Mouse (Mus musculus): Measurements from ENCODE around the gene Arid1a.
A peak's percentile ranks its signal among the peaks of the same experiment; 100 is the strongest.

The Arid1a gene

GRCm38 (mm10) chr4:133756514-133757268, at the start of gene Arid1a:
Arid1a (minus strand) TSS chr4:133756769.
- DNase-seq (ENCODE audit: extremely low spot score, low spot score), result peak; percentile 94

- no peak for DNase-seq (ENCODE audit: extremely low spot score, low spot score)
These were observed 48.1 kb upstream of the Arid1a start for GRCm38 (mm10) chr4:133804401-133805263.

- DNase-seq (ENCODE audit: extremely low spot score, low spot score), result no peak
These were observed 44.0 kb upstream of the Arid1a start for GRCm38 (mm10) chr4:133800589-133800988.

- no peak for DNase-seq (ENCODE audit: extremely low spot score, low spot score)
These were observed 36.7 kb upstream of the Arid1a start for GRCm38 (mm10) chr4:133793269-133793668.

- DNase-seq (ENCODE audit: extremely low spot score, low spot score), result no peak
These were observed 18.3 kb upstream of the Arid1a start for GRCm38 (mm10) chr4:133774570-133775554.

GRCm38 (mm10) chr4:133769157-133769556, 12.6 kb upstream of the Arid1a start:
- no peak for DNase-seq (ENCODE audit: extremely low spot score, low spot score)

- no peak for DNase-seq (ENCODE audit: extremely low spot score, low spot score)
These were observed 6.5 kb upstream of the Arid1a start for GRCm38 (mm10) chr4:133763112-133763511.

- DNase-seq (ENCODE audit: extremely low spot score, low spot score), result no peak
These were observed 3.1 kb upstream of the Arid1a start for GRCm38 (mm10) chr4:133759659-133760058.

GRCm38 (mm10) chr4:133757269-133757835, 783 bp upstream of the Arid1a start:
- peak; percentile 90 for DNase-seq (ENCODE audit: extremely low spot score, low spot score)

- peak; percentile 53 for DNase-seq (ENCODE audit: extremely low spot score, low spot score)
These were observed 653 bp downstream of the Arid1a start for GRCm38 (mm10) chr4:133755861-133756371.

- DNase-seq (ENCODE audit: extremely low spot score, low spot score), result peak; percentile 40
These were observed 1.5 kb downstream of the Arid1a start for GRCm38 (mm10) chr4:133754871-133755765.

GRCm38 (mm10) chr4:133754238-133754637, 2.3 kb downstream of the Arid1a start:
- DNase-seq (ENCODE audit: extremely low spot score, low spot score), result peak; percentile 99

- DNase-seq (ENCODE audit: extremely low spot score, low spot score), result no peak
These were observed 3.0 kb downstream of the Arid1a start for GRCm38 (mm10) chr4:133753375-133754190.

GRCm38 (mm10) chr4:133752449-133753374, 3.9 kb downstream of the Arid1a start:
- peak; percentile 55 for DNase-seq (ENCODE audit: extremely low spot score, low spot score)

GRCm38 (mm10) chr4:133751521-133752448, 4.8 kb downstream of the Arid1a start:
- peak; percentile 62 for DNase-seq (ENCODE audit: extremely low spot score, low spot score)

- no peak for DNase-seq (ENCODE audit: extremely low spot score, low spot score)
These were observed 6.3 kb downstream of the Arid1a start for GRCm38 (mm10) chr4:133750184-133750775.
